Mouse (Mus musculus) megakaryocyte, embryonic 14.5 days (primary cell): ENCODE results near the gene Heatr6.

Source experiments
- FLI1 ChIP-seq: IDR thresholded peaks from 2 replicates; pipeline ENCODE4 v1.6.1; 2012; ENCODE audit warnings: low read length, inconsistent platforms, mixed read lengths
- GATA1 ChIP-seq: IDR thresholded peaks from 3 replicates; pipeline ENCODE4 v1.6.1; 2012; ENCODE audit warnings: mixed read lengths, low read length, inconsistent platforms, borderline replicate concordance

GRCm38 (mm10) chr11:83734215-83734614, 19.3 kb upstream of the Heatr6 start:
- no peak for TF ChIP-seq GATA1
- no peak for TF ChIP-seq FLI1
